Mouse (Mus musculus): ENCODE measurements around the gene Entpd4b. TPM values are rescaled to one million over a fixed set of nuclear protein-coding genes. Genes with fewer than 3 reads are reported as not detected.
"Not testable (repeated sequence)": the region's sequence is repeated elsewhere in the genome, so short reads cannot be mapped to it uniquely, and the experiment has no call there.

Entpd4b gene
- polyA plus RNA-seq (2012): 1.8 and 2.3 TPM in 2 replicates

GRCm38 (mm10) chr14:69555110-69555831 lies at the start of gene Entpd4b:
Gene Entpd4b, plus strand, starts transcription at chr14:69555424.
- TF ChIP-seq GATA1 (IDR thresholded peaks at IDR 0.05; ENCODE audit: low read length): not testable (repeated sequence)

- not testable (repeated sequence) for TF ChIP-seq GATA1 (IDR thresholded peaks at IDR 0.05; ENCODE audit: low read length)
Measured at GRCm38 (mm10) chr14:69512449-69512848, 42.8 kb upstream of the Entpd4b start, which contains the start of gene Gm27179. Gene Gm27179, minus strand, starts transcription at chr14:69512549.

Other genes starting within 250 kb of the Entpd4b start
- 2.4 and 10.3 TPM in 2 replicates for gene Gm16867, start 52.1 kb upstream of the Entpd4b start, polyA plus RNA-seq (2012)
- gene Gm27179, start 42.9 kb upstream of the Entpd4b start, polyA plus RNA-seq (2012): not detected in 2 replicates